Mouse (Mus musculus): ENCODE measurements around the gene Dusp7. TPM values are rescaled to one million over a fixed set of nuclear protein-coding genes. Genes with fewer than 3 reads are reported as not detected.

Gene Dusp7
- polyA plus RNA-seq, 1 experiment: 0.19 TPM

DNA sequence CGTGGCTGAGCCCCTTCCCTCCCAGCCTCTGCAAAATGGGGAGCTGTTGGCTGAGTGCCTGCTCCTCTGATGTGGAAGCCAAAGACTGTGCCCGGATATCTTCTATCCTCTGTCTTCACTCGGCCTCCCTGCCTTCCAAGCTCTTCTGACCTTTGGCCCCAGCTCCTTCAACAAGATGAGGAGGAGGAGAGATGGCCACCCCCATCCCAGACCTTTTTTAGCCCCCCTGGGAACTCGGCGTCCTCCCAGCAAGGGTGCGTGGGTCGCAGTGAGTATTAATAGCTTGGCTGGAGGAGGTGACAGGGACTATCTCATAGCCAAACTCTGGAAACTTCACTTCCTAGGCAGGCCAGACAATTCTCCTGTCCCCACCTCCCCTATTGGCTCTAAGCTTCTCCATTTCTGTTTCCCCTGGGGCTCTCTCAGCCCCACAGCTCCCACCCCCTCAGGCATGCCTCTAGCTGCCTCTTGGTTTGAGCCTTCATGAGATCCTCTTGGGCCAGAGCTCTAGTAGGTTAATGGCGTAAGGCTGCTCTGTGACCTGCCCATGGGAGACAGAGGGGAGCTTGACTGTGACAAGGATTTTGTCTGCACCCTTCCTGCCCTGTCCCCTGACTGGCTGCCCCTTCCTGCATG lies 38.1 kb downstream of the Dusp7 start:
- Histone ChIP-seq H3K4me3 (replicated peaks) (no peak overlapping the region), H3K4me1 (ENCODE audit: control insufficient read depth) (peaks cover 22% of the 10 kb centered on the region), H3K9me3 (ENCODE audit: control insufficient read depth, low read length) (peaks cover 3% of the 10 kb centered on the region; the same call in 1 of the 2 replicates), H3K36me3 (ENCODE audit: control insufficient read depth) (no peaks in the 10 kb centered on the region), H3K27me3 (ENCODE audit: control insufficient read depth) (peaks cover 4% of the 10 kb centered on the region; the same call in 1 of the 2 replicates)
- TF ChIP-seq TAL1 (IDR thresholded peaks at IDR 0.05; ENCODE audit: low read length): no peak
- TF ChIP-seq GATA1 (IDR thresholded peaks at IDR 0.05; ENCODE audit: low read length): no peak

DNA sequence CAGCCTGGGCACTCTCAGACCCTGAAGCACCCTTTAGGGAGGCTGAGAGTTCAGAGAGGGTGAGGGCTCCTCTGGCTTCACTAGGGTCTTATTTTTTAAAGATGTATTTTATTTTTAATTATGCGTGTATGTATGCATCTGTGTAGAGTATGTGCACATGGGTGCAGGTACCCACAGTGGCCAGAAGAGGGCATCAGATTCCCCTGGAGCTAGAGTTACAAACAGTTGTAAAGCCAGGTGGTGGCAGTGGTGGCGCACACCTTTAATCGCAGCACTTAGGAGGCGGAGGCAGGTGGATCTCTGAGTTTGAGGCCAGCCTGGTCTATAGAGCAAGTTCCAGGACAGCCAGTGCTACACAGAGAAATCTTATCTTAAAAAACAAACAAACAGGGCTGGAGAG lies 40.7 kb downstream of the Dusp7 start:
- TF ChIP-seq GATA1 (IDR thresholded peaks at IDR 0.05; ENCODE audit: low read length): no peak
- no peak for TF ChIP-seq TAL1 (IDR thresholded peaks at IDR 0.05; ENCODE audit: low read length)
- H3K27me3 ChIP-seq (ENCODE audit: control insufficient read depth): peaks cover 4% of the 10 kb centered on the region; the same call in 1 of the 2 replicates
- peaks cover 3% of the 10 kb centered on the region; the same call in 1 of the 2 replicates for H3K9me3 ChIP-seq (ENCODE audit: control insufficient read depth, low read length)
- H3K36me3 ChIP-seq (ENCODE audit: control insufficient read depth): no peaks in the 10 kb centered on the region
- no peak overlapping the region for H3K4me3 ChIP-seq (replicated peaks)
- peaks cover 5% of the 10 kb centered on the region for H3K4me1 ChIP-seq (ENCODE audit: control insufficient read depth)

DNA sequence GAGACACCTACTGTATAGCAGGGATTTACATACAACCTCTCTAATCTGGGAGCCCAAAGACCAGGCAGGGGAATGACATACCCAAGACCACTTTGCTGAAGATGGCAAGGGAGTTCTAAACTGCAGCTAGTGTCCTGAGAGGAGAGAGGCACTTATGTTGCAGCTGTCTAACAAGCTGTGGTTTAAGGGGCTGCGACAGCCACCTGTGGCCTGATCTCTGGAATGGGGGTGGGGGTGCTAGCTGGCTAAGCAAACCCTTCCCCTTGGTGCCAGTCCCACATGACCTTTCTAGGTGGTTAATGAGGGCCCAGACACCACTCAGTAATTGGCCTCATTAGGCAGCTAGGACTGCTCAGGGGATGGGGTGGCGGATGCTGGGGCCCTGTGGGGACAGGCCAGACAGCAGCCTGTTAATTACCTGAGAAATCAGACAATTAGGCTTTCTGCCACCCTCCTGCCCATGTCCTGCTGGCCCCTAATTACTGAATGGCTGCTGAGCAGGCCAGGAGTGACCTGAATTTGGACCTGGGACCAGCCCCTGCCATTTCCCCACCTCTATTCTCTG lies 41.7 kb downstream of the Dusp7 start:
- Histone ChIP-seq H3K27me3 (ENCODE audit: control insufficient read depth) (peaks cover 4% of the 10 kb centered on the region; the same call in 1 of the 2 replicates), H3K36me3 (ENCODE audit: control insufficient read depth) (no peaks in the 10 kb centered on the region), H3K4me1 (ENCODE audit: control insufficient read depth) (peaks cover 5% of the 10 kb centered on the region), H3K4me3 (replicated peaks) (no peak overlapping the region), H3K9me3 (ENCODE audit: control insufficient read depth, low read length) (peaks cover 3% of the 10 kb centered on the region; the same call in 1 of the 2 replicates)
- TF ChIP-seq GATA1 (IDR thresholded peaks at IDR 0.05; ENCODE audit: low read length) (no peak), TAL1 (IDR thresholded peaks at IDR 0.05; ENCODE audit: low read length) (no peak)

DNA sequence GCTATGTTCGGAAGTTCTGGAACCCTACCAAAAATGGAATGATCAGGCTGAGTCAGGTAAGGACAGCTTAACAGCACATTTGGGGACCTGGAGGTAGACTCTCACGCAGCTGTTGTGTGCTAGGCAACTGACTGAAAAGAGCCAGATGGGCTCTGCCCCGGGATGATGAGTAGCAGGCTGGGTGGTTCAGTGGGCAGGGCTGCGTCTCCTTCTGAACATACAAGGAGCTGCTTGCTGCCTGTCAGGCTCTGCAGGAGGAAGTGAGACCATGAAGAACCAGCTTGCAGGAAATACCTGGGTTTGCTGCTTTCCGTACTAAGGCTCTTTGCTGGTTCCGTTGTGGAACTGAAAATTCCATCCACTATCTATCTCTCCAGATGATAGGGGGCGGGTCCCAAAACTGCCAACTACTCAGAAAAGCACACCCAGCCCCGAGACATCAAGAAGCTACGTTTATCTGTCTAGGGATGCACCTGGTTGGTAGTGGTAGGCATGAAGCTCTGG lies 42.7 kb downstream of the Dusp7 start:
- no peak overlapping the region for H3K4me3 ChIP-seq (replicated peaks)
- TF ChIP-seq GATA1 (IDR thresholded peaks at IDR 0.05; ENCODE audit: low read length): no peak
- TF ChIP-seq TAL1 (IDR thresholded peaks at IDR 0.05; ENCODE audit: low read length): no peak

DNA sequence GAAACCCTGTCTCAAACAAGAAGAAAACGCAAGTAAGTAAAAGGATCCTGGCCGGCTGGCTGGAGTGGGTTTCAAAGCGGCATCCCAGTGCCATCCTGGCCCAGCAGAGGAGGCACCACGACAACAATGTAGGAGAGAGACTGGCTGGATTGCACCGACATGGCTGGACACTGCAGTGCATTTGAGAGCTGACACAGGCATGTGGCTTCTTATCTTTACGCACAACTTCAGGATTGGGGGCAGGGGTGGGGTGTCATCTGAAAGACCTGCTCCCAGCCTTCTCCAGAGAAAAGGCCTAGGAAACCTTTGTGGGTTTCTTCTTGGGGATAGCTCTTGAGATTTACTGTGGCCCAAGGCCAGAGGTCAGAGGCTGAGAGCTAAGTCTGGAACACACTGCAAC lies 43.3 kb downstream of the Dusp7 start:
- TF ChIP-seq TAL1 (IDR thresholded peaks at IDR 0.05; ENCODE audit: low read length) (no peak), GATA1 (IDR thresholded peaks at IDR 0.05; ENCODE audit: low read length) (no peak)
- Histone ChIP-seq H3K9me3 (ENCODE audit: control insufficient read depth, low read length) (peaks cover 3% of the 10 kb centered on the region; the same call in 1 of the 2 replicates), H3K27me3 (ENCODE audit: control insufficient read depth) (peaks cover 4% of the 10 kb centered on the region; the same call in 1 of the 2 replicates), H3K4me3 (replicated peaks) (no peak overlapping the region), H3K4me1 (ENCODE audit: control insufficient read depth) (peaks cover 5% of the 10 kb centered on the region), H3K36me3 (ENCODE audit: control insufficient read depth) (no peaks in the 10 kb centered on the region)

More for the DNA sequence above, 42.7 kb downstream of the Dusp7 start:
- peaks cover 5% of the 10 kb centered on the region for H3K4me1 ChIP-seq (ENCODE audit: control insufficient read depth)
- peaks cover 4% of the 10 kb centered on the region; the same call in 1 of the 2 replicates for H3K27me3 ChIP-seq (ENCODE audit: control insufficient read depth)
- H3K36me3 ChIP-seq (ENCODE audit: control insufficient read depth): no peaks in the 10 kb centered on the region
- H3K9me3 ChIP-seq (ENCODE audit: control insufficient read depth, low read length): peaks cover 3% of the 10 kb centered on the region; the same call in 1 of the 2 replicates

DNA sequence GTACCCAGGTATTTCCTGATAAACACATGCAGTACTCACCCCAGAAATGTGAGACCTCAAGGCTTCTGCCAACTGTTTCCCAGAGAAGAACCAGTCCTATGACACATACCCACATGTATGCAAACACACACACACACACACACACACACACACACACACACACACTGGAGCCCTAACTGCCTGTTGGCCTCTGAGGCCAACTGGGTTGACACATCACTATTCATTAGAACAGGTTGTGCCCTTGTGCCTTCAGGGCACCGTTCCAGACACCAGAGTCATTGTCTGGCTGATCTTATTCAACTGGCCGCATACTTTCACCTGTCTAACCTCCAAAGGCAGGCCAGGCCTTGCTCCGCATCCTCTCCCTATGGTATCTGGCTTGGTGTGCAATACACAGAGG lies 43.8 kb downstream of the Dusp7 start:
- H3K27me3 ChIP-seq (ENCODE audit: control insufficient read depth): peaks cover 6% of the 10 kb centered on the region
- H3K4me3 ChIP-seq (replicated peaks): no peak overlapping the region
- H3K9me3 ChIP-seq (ENCODE audit: control insufficient read depth, low read length): peaks cover 3% of the 10 kb centered on the region; the same call in 1 of the 2 replicates
- peaks cover 5% of the 10 kb centered on the region for H3K4me1 ChIP-seq (ENCODE audit: control insufficient read depth)
- TF ChIP-seq TAL1 (IDR thresholded peaks at IDR 0.05; ENCODE audit: low read length) (no peak), GATA1 (IDR thresholded peaks at IDR 0.05; ENCODE audit: low read length) (no peak)
- H3K36me3 ChIP-seq (ENCODE audit: control insufficient read depth): no peaks in the 10 kb centered on the region

DNA sequence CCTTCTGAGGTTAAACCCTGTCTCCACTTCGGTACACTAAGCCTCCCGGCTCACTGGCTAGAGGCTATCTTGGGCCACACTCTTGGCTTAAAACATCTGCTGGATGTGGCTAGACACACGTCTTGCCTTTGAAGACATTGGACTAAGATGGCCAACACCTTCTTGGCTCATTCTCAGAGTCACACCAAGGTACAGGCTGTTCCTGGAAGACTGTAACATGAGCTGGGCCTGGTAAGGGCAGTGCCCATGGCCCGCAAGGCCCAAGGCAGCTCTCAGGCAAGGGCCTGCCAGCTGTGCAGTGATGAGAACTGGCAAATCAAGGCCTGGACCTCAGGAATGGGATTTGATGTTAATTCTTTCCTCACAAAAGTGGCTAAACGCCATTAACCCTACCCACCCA lies 45.2 kb downstream of the Dusp7 start:
- Histone ChIP-seq H3K4me3 (replicated peaks) (no peak overlapping the region), H3K4me1 (ENCODE audit: control insufficient read depth) (peaks cover 5% of the 10 kb centered on the region), H3K9me3 (ENCODE audit: control insufficient read depth, low read length) (peaks cover 3% of the 10 kb centered on the region; the same call in 1 of the 2 replicates), H3K36me3 (ENCODE audit: control insufficient read depth) (no peaks in the 10 kb centered on the region), H3K27me3 (ENCODE audit: control insufficient read depth) (peaks cover 20% of the 10 kb centered on the region)
- TF ChIP-seq TAL1 (IDR thresholded peaks at IDR 0.05; ENCODE audit: low read length) (no peak), GATA1 (IDR thresholded peaks at IDR 0.05; ENCODE audit: low read length) (no peak)

DNA sequence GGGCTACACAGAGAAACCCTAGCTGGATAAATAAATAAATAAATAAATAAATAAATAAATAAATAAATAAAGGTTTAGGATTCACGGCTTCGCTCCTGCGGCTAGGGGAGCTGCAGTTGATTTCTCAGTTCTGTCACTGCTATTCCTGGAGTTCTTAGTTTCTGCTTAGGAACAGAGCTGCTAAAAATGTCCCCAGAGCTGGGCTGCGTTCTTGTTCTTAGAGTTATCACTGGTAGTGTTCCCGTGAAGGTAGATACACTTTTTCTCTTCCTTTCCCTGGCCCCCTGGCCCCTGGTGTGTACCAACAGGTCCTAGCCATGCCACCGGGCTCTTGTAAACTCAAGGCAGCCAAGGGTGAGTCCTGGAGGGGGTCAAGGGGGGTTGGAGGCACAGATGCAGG lies 48.4 kb downstream of the Dusp7 start:
- TF ChIP-seq GATA1 (IDR thresholded peaks at IDR 0.05; ENCODE audit: low read length) (no peak), TAL1 (IDR thresholded peaks at IDR 0.05; ENCODE audit: low read length) (no peak)
- no peaks in the 10 kb centered on the region for H3K9me3 ChIP-seq (ENCODE audit: control insufficient read depth, low read length)
- H3K36me3 ChIP-seq (ENCODE audit: control insufficient read depth): no peaks in the 10 kb centered on the region
- H3K27me3 ChIP-seq (ENCODE audit: control insufficient read depth): peaks cover 45% of the 10 kb centered on the region
- no peaks in the 10 kb centered on the region for H3K4me1 ChIP-seq (ENCODE audit: control insufficient read depth)
- H3K4me3 ChIP-seq (replicated peaks): no peak overlapping the region

DNA sequence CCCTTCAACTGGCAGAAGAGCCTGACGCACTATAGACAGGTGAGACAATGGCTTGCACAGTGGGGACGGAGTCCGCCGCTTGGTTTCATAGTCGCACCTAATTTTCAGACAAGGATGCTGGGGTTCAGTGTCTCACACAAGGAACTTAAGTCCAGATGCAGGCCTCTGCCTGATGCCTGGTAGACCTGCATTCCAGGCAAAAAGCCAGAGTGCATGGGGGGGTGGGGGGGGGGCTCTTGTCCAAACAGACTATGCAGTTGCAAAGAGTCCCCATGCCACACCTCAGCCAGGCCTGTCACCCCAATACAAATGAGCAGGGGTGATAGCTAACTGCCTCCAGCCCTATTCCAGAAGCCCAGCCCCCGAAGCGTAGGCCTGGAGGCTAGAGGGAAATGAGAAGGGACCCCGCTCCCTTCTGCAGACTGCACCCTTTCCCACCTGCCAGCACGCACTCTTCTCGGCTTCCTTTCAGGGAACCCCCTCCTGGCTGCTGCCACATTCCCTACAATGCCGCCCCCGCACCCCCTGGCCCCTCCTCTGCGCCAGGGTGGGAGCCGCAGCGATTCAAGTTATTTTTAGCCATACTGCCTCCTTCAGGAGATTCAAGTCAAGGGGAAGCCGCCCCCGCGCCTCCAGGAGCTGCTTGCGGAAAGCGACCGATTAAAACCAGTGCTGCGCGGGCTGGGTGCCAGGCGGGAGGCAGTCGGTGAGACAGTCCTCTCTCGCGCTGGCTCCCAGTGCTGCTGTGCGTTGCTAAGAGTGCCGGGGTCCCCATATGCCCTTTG lies 49.6 kb downstream of the Dusp7 start:
- Histone ChIP-seq H3K27me3 (ENCODE audit: control insufficient read depth) (peaks cover 45% of the 10 kb centered on the region), H3K4me1 (ENCODE audit: control insufficient read depth) (no peaks in the 10 kb centered on the region), H3K4me3 (replicated peaks) (no peak overlapping the region), H3K36me3 (ENCODE audit: control insufficient read depth) (no peaks in the 10 kb centered on the region), H3K9me3 (ENCODE audit: control insufficient read depth, low read length) (no peaks in the 10 kb centered on the region)
- TF ChIP-seq GATA1 (IDR thresholded peaks at IDR 0.05; ENCODE audit: low read length) (no peak), TAL1 (IDR thresholded peaks at IDR 0.05; ENCODE audit: low read length) (no peak)

All from erythroblast, embryonic 14.5 days (primary cell).